Mouse (Mus musculus): ENCODE measurements around the gene Slc24a2. TPM values are rescaled to one million over a fixed set of nuclear protein-coding genes. Genes with fewer than 3 reads are reported as not detected.

Slc24a2 gene
- polyA plus RNA-seq, 1 experiment, result not detected

DNA sequence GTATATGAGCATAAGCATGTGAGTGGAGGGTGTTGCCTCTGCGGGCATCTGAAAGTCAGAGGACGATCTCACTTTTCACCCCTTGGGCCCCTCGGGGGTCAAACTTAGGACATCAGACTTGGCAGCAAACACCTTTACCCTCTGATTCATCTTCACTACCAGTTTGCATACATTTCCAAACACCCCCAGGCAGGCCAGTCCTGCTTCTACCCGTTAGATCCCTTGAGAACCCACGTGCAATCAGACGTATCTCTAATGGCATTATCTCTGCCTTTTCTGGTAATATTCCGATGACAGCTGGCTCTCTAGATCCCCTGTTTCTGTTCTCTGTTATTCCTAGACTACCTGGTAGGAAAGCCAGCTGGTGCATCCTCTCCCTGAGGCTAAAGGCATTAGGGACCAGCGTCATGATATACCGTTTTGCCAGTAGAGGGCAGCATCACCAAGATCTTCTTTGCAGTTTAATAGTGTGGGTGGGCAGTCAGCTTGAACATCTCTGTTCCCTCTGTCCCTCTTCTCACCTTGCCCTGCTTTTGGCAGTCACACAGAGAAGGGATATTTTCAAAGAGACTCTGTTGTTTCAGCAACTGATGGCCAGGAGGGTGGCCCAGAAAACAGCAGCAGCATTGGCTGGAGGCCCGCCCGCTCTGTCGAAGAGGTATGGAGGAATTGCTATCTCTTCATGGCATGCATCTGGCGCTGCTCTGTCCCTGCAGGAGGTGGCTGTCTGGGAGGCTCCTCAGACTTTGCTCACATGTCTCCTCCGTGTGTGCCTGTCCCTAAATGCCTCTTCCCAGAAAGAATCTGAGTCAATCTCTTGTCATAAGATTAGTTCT, 272.5 kb downstream of the Slc24a2 start:
- Histone ChIP-seq H3K36me3 (ENCODE audit: control insufficient read depth, insufficient read depth) (no peaks in the 10 kb centered on the region), H3K79me3 (ENCODE audit: low read depth) (no peaks in the 10 kb centered on the region), H3K27me3 (ENCODE audit: control insufficient read depth, insufficient read depth, insufficient read length) (no peaks in the 10 kb centered on the region), H3K79me2 (ENCODE audit: control insufficient read depth, insufficient read depth) (no peaks in the 10 kb centered on the region), H3K4me3 (ENCODE audit: insufficient read depth, poor library complexity, severe bottlenecking) (no peak overlapping the region), H3ac (ENCODE audit: control insufficient read depth, insufficient read length, low read depth) (no peak overlapping the region)
- TF ChIP-seq USF1 (IDR thresholded peaks at IDR 0.05; ENCODE audit: low read depth) (no peak), CTCF (IDR thresholded peaks at IDR 0.05; ENCODE audit: control insufficient read depth, insufficient read depth, insufficient read length) (peak; percentile 6)

DNA sequence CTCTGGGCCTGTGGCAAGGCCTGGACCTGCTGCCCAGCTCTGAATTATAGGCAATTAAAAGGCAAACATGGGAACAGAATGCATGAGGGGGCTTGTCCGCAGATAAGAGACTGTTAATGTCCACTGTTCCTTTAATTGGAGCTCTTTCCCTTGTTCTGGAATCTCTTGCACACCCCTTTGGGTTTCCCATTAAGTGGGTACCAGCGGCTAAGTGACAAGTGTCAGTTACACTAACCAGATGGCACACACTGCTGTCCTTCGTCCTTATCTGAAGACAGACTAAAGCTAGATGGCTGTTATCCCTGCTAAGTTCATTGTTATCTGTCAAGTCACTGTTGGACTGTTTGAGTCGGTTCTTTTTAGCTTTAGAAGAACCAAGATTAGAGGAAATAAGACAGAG, 274.8 kb downstream of the Slc24a2 start:
- Histone ChIP-seq H3K4me3 (ENCODE audit: insufficient read depth, poor library complexity, severe bottlenecking) (no peak overlapping the region), H3K79me2 (ENCODE audit: control insufficient read depth, insufficient read depth) (no peaks in the 10 kb centered on the region), H3ac (ENCODE audit: control insufficient read depth, insufficient read length, low read depth) (no peak overlapping the region), H3K27me3 (ENCODE audit: control insufficient read depth, insufficient read depth, insufficient read length) (no peaks in the 10 kb centered on the region), H3K36me3 (ENCODE audit: control insufficient read depth, insufficient read depth) (no peaks in the 10 kb centered on the region), H3K79me3 (ENCODE audit: low read depth) (no peaks in the 10 kb centered on the region)
- no peak for TF ChIP-seq MAX (IDR thresholded peaks at IDR 0.05)
- TF ChIP-seq MYOD1 (IDR thresholded peaks at IDR 0.05; ENCODE audit: control insufficient read depth, insufficient read length, low read depth), result no peak
- no peak for TF ChIP-seq FOSL1 (IDR thresholded peaks at IDR 0.05; ENCODE audit: insufficient read depth, low read length, poor library complexity, severe bottlenecking)
- TF ChIP-seq CEBPB (IDR thresholded peaks at IDR 0.05; ENCODE audit: low read depth), result no peak
- TF ChIP-seq MYOG (IDR thresholded peaks at IDR 0.05; ENCODE audit: control insufficient read depth, extremely low read depth, insufficient read length), result no peak
- TF ChIP-seq USF1 (IDR thresholded peaks at IDR 0.05; ENCODE audit: low read depth), result no peak
- TF ChIP-seq CTCF (IDR thresholded peaks at IDR 0.05; ENCODE audit: control insufficient read depth, insufficient read depth, insufficient read length), result no peak

DNA sequence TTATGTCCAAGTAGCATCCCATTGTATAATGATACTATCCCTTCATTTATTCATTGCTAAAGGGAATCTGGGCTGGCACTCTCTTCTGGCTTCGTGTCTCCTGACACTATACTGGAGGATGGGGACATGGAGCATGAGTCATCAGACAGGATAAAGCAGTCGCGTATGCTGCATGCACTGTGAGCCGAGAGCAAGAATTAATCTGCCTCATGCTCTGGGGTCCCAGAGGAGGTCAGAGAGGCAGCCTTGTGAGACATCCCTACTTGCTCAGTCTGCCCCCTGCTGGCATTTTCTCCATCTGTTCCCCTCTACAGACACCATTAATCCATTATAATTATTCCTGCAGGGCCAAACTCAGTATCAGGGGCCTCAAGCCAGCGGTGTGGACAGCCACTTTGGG, 276.8 kb downstream of the Slc24a2 start:
- no peaks in the 10 kb centered on the region for H3K79me2 ChIP-seq (ENCODE audit: control insufficient read depth, insufficient read depth)
- no peaks in the 10 kb centered on the region for H3K36me3 ChIP-seq (ENCODE audit: control insufficient read depth, insufficient read depth)
- no peaks in the 10 kb centered on the region for H3K27me3 ChIP-seq (ENCODE audit: control insufficient read depth, insufficient read depth, insufficient read length)
- H3ac ChIP-seq (ENCODE audit: control insufficient read depth, insufficient read length, low read depth), result no peak overlapping the region
- no peaks in the 10 kb centered on the region for H3K79me3 ChIP-seq (ENCODE audit: low read depth)
- no peak overlapping the region for H3K4me3 ChIP-seq (ENCODE audit: insufficient read depth, poor library complexity, severe bottlenecking)
- TF ChIP-seq MAX (IDR thresholded peaks at IDR 0.05) (no peak), CTCF (IDR thresholded peaks at IDR 0.05; ENCODE audit: control insufficient read depth, insufficient read depth, insufficient read length) (no peak), MYOG (IDR thresholded peaks at IDR 0.05; ENCODE audit: control insufficient read depth, extremely low read depth, insufficient read length) (no peak), FOSL1 (IDR thresholded peaks at IDR 0.05; ENCODE audit: insufficient read depth, low read length, poor library complexity, severe bottlenecking) (no peak), USF1 (IDR thresholded peaks at IDR 0.05; ENCODE audit: low read depth) (no peak)

DNA sequence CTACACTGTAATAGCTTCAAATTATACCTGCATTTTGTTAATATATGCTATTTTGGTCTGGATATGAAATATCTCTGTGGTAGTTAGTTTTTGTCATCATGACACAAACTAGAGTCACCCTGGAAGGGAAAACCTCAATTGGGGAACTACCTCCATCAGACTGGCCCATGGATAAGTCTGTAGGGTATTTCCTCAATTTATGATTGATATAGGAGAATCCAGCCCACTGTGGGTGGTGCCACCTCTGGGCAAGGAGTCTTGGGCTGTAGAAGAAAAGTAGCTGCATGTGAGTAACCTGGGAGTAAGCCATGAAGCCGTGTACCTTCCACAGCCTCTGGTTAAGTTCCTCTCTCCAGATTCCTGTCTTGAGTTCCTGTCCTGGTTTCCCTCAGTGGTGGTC, 281.5 kb downstream of the Slc24a2 start:
- Histone ChIP-seq H3ac (ENCODE audit: control insufficient read depth, insufficient read length, low read depth) (no peak overlapping the region), H3K79me3 (ENCODE audit: low read depth) (no peaks in the 10 kb centered on the region), H3K36me3 (ENCODE audit: control insufficient read depth, insufficient read depth) (no peaks in the 10 kb centered on the region), H3K79me2 (ENCODE audit: control insufficient read depth, insufficient read depth) (no peaks in the 10 kb centered on the region), H3K27me3 (ENCODE audit: control insufficient read depth, insufficient read depth, insufficient read length) (peaks cover 3% of the 10 kb centered on the region), H3K4me3 (ENCODE audit: insufficient read depth, poor library complexity, severe bottlenecking) (no peak overlapping the region)
- TF ChIP-seq USF1 (IDR thresholded peaks at IDR 0.05; ENCODE audit: low read depth), result no peak
- TF ChIP-seq MAX (IDR thresholded peaks at IDR 0.05), result no peak
- no peak for TF ChIP-seq MYOD1 (IDR thresholded peaks at IDR 0.05; ENCODE audit: control insufficient read depth, insufficient read length, low read depth)
- TF ChIP-seq CTCF (IDR thresholded peaks at IDR 0.05; ENCODE audit: control insufficient read depth, insufficient read depth, insufficient read length), result no peak
- no peak for TF ChIP-seq MYOG (IDR thresholded peaks at IDR 0.05; ENCODE audit: control insufficient read depth, extremely low read depth, insufficient read length)
- TF ChIP-seq CEBPB (IDR thresholded peaks at IDR 0.05; ENCODE audit: low read depth), result no peak
- no peak for TF ChIP-seq FOSL1 (IDR thresholded peaks at IDR 0.05; ENCODE audit: insufficient read depth, low read length, poor library complexity, severe bottlenecking)

DNA sequence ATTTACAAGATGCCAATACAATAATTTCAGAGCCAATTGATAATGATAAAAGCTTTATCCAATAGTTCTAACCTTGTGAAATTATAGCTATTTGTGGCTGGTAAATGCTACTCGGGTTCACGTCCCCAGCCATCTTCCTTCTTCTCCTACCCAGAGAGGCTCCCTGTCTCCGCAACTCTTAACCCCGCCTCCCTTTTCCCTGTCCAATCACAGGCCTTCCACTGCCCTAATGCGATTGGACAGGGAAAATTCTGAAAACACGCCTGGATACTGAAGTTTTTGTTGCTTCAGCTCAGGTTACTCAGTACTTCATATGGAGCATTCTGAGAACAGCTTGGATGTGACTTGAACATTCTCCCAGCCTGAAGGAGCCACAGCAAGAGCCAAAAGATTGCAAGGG, 287.0 kb downstream of the Slc24a2 start:
- Histone ChIP-seq H3ac (ENCODE audit: control insufficient read depth, insufficient read length, low read depth) (no peak overlapping the region), H3K79me2 (ENCODE audit: control insufficient read depth, insufficient read depth) (no peaks in the 10 kb centered on the region), H3K27me3 (ENCODE audit: control insufficient read depth, insufficient read depth, insufficient read length) (peaks cover 3% of the 10 kb centered on the region), H3K4me3 (ENCODE audit: insufficient read depth, poor library complexity, severe bottlenecking) (no peak overlapping the region), H3K36me3 (ENCODE audit: control insufficient read depth, insufficient read depth) (no peaks in the 10 kb centered on the region), H3K79me3 (ENCODE audit: low read depth) (no peaks in the 10 kb centered on the region)
- TF ChIP-seq MAX (IDR thresholded peaks at IDR 0.05) (no peak), CTCF (IDR thresholded peaks at IDR 0.05; ENCODE audit: control insufficient read depth, insufficient read depth, insufficient read length) (no peak), MYOD1 (IDR thresholded peaks at IDR 0.05; ENCODE audit: control insufficient read depth, insufficient read length, low read depth) (no peak)

DNA sequence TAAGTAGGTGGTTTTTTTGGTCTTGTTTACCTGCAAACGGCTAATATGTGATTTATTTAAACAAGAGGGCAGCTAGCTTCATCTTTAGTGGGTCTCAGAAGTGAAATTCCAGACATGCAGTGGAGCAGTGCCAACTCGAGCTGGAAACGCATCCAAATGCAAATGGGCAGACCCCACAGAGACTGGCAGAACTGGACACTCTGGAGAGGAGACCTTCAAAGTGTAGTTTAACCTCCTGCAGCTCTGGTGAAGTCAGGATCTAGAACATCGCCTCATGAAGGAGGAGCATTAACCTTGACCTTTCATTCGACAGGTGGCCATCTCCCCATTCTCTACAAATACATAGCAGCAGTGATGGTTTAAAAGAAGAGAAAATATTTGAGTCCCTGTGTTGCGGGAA, 287.6 kb downstream of the Slc24a2 start:
- TF ChIP-seq USF1 (IDR thresholded peaks at IDR 0.05; ENCODE audit: low read depth) (no peak), CEBPB (IDR thresholded peaks at IDR 0.05; ENCODE audit: low read depth) (no peak), MYOD1 (IDR thresholded peaks at IDR 0.05; ENCODE audit: control insufficient read depth, insufficient read length, low read depth) (no peak), CTCF (IDR thresholded peaks at IDR 0.05; ENCODE audit: control insufficient read depth, insufficient read depth, insufficient read length) (no peak), MYOG (IDR thresholded peaks at IDR 0.05; ENCODE audit: control insufficient read depth, extremely low read depth, insufficient read length) (no peak), FOSL1 (IDR thresholded peaks at IDR 0.05; ENCODE audit: insufficient read depth, low read length, poor library complexity, severe bottlenecking) (no peak), MAX (IDR thresholded peaks at IDR 0.05) (no peak)
- H3K36me3 ChIP-seq (ENCODE audit: control insufficient read depth, insufficient read depth), result no peaks in the 10 kb centered on the region
- no peak overlapping the region for H3ac ChIP-seq (ENCODE audit: control insufficient read depth, insufficient read length, low read depth)
- H3K27me3 ChIP-seq (ENCODE audit: control insufficient read depth, insufficient read depth, insufficient read length), result peaks cover 3% of the 10 kb centered on the region
- H3K79me3 ChIP-seq (ENCODE audit: low read depth), result no peaks in the 10 kb centered on the region
- H3K79me2 ChIP-seq (ENCODE audit: control insufficient read depth, insufficient read depth), result no peaks in the 10 kb centered on the region
- H3K4me3 ChIP-seq (ENCODE audit: insufficient read depth, poor library complexity, severe bottlenecking), result no peak overlapping the region
